Mouse (Mus musculus): ENCODE results near the gene Lipo3.
"Not testable (repeated sequence)": the region's sequence is repeated elsewhere in the genome, so short reads cannot be mapped to it uniquely, and the experiment has no call there.

Lipo3 gene

GRCm38 (mm10) chr19:33761287-33762086 is at the start of gene Lipo3:
Gene Lipo3, minus strand, starts transcription at chr19:33761951.
- peak; percentile 14 for DNase-seq

- DNase-seq = not testable (repeated sequence)
Observed at GRCm38 (mm10) chr19:33787359-33787758, 25.6 kb upstream of the Lipo3 start, which contains the start of gene Lipo1. Gene Lipo1, minus strand, starts transcription at chr19:33787459.

- DNase-seq = peak; percentile 45
Observed at GRCm38 (mm10) chr19:33786576-33787277, 25.0 kb upstream of the Lipo3 start.

GRCm38 (mm10) chr19:33751259-33751658 is 10.5 kb downstream of the Lipo3 start, which contains the start of gene Lipo2:
Gene Lipo2, minus strand, starts transcription at chr19:33751359.
- not testable (repeated sequence) for DNase-seq

- not testable (repeated sequence) for DNase-seq
Observed at GRCm38 (mm10) chr19:33625152-33625551, 136.6 kb downstream of the Lipo3 start, which contains the start of gene Gm8978. Gene Gm8978, minus strand, starts transcription at chr19:33625252.

- peak; percentile 49 for DNase-seq
Observed at GRCm38 (mm10) chr19:33589626-33590302, 172.0 kb downstream of the Lipo3 start.

GRCm38 (mm10) chr19:33568551-33568950 is 193.2 kb downstream of the Lipo3 start:
- not testable (repeated sequence) for DNase-seq

GRCm38 (mm10) chr19:33517680-33518079 is 244.1 kb downstream of the Lipo3 start, which contains the start of gene Lipo4:
Gene Lipo4, minus strand, starts transcription at chr19:33517780.
- DNase-seq = no peak

Data from right cerebral cortex, adult 18-20 months (tissue).